Mouse (Mus musculus) thymus, postnatal 36 days (tissue): ENCODE measurements at regions not wholly inside any gene's neighbourhood (a gene's known extent, or its start where the extent isn't known, plus 50 kb on each side); places are given as distances from the start of the nearest gene placed in this dataset.

ENCODE experiments used
- DNase-seq, 2 experiments: peaks; one replicate each; pipeline ENCODE4 v3.0.0; 2022; ENCODE audit warnings: mixed read lengths in 2 of 2

DNA sequence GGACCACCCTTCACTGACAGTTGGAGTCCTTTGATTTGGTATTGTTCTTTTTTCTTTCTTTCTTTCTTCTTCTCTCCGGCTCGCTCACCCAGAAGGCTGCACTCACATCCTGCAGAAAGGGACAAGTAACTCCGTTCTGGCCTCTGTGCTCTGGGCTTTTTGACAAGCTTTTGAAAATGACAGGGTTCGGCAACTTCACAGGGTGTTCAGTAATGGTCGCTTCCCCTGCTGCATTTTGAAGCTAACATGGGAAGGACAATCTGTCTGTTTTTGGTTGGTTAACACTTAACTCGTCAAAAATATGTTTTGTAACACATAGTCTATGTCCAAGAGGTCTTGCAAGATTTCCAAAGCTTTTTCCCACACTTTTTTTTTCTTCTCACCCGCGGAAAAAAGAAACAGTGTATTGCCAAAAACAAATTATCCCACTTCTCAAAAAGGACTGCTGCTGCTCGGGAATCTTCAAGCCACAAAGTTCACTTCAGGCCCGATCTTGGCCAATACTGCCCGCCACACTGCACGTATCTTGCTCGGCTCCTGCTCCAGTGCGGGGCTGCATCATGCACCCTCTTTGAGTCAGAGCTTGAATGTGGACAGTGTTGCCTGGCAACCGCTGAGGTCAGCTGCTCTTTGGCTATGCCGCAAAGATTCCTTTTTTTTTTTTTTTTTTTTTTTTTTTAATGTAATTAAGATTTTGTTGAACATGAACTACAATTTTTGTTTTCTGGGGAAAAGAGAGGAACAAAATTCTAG is 209.4 kb upstream of the Inhba start:
- no peak for DNase-seq

DNA sequence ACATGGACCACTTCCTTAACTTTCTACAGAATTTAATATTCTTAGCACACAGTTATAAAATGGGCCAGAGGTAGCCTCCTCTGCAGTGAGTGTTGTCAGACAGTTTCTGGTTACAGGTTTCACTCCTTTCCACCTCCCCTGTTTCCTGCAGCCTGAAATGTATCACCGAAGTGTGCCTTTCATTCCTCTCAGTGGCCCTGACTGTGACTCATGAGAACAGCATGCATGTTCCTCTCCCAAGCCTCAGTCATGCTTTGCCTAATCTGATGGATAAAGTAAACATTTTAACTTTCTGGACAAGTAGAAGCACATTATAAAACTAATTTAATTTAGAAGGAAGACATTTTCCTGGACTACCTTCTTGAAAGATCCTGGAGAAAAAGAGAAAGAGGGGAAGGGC is 207.7 kb upstream of the Inhba start:
- DNase-seq: no peak

DNA sequence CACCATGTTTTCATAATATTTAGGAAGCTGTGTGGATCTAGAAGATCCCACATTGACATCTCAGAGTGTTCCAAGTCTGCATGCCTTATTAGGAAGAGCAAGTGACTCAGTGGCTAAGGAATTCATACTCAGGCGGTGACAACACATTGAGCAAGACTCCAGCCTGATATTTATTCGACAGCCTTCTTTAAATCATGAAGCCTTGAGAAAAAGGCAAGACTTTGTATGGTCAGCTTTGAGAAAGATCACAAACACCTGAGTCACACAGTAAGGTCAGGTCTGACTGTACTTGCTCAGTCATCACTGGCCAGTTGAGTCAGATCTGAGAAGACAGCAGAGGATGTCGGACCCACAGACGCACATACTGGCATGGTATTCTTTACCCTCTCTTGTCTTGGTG is 204.7 kb upstream of the Inhba start:
- no peak for DNase-seq

DNA sequence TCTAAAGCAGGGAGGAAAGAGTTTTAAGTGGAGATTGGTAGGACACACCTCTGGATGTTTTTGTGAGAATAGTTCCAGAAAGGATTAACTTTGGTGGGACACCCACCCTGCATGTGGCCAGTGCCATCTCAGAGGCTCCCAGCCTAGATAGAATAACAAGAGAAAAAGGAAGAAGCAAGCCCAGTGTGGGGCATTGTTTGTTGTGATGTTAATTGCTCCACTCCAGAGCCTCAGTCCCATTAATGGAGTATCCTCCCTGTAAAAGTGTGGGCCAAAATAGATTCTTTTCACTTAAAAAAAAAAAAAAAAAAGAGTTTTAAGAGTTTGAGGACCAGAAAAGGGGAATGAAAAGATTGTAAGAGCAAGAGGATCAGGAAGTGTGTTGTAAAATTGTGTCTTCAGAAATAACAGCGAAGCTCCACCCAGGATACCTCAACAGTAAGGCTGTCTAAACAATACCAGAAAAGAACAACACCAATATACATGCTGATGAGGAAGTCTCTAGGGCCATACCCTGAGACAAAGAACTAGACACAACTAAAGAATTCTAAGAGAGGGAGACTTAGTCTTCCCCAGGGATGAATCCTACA is 189.3 kb upstream of the Inhba start:
- no peak for DNase-seq

DNA sequence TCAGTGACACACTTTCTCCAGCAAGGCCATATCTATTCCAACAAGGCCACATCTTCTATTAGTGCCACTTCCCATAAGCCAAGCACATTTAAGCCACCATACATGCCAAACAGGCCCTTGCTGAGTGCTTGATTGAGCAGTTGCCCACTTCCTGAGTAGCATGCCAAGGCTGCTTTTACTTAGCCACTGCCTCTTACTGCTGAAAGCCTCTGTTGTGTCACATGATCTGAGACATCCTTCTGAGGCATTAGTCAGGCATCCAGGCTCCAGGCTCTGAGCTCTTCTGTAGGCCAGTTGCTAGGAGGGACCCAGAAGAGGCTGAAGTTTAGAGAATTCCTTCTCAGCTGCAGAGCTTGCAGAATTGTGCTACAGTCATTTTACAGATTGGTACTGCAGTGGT is 165.8 kb upstream of the Inhba start:
- peak; percentile 10 to 11 for DNase-seq

DNA sequence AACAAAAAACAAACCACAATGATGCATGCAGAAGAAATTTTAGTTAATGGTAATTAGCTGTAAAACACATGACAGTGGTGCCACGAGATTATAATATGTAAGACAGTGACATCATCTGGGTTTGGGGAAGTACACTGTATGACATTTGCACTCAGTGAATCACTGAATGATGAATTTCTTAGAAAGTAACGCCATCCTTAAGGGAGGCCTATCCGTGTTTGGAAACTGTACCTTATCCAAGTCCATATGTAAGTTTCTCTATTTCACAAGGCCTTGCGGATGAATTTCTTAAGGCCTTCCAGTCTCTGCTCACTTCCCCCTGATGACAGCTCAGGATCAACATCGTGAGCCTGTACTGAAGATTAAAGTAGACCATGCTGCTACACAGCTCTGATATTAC is 163.6 kb upstream of the Inhba start:
- DNase-seq: no peak

DNA sequence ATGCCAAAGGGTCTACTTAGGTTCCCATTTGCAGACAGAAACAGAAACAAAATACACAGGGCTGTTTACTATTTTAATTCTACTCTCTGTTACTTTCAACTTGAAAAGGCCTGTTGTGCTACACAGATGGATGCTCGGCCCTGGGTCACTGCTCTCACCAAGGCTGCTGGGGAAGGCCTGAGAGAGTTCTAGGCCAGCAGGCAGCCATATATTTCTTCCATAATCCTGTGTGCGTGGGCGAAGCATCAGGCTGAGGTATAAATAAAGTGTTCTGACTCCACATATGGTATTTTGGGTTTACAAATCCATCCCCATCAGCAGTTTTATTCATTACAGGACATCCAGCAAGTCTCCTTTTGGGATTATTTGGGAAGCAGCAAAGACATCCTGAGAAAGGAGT is 162.5 kb upstream of the Inhba start:
- no peak for DNase-seq

DNA sequence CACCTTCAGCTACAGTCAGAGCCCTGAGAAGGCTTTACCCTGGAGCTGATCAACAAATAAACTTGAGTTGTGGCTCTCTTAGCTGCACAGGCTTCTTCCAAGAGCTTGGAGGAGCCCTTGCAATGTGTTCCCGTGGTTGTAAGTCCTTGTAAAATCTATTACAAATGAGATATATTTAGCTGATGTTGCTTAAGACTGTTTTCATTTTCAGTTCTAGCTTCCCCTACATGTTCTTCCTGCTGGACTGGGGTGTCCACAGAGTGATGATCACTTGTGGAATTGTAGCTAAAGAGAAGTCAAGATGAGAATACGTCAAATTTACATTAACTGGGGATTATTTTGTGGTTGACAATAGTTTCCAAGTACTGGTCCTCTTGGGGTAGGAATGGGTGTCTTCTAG is 161.3 kb upstream of the Inhba start:
- DNase-seq: no peak

DNA sequence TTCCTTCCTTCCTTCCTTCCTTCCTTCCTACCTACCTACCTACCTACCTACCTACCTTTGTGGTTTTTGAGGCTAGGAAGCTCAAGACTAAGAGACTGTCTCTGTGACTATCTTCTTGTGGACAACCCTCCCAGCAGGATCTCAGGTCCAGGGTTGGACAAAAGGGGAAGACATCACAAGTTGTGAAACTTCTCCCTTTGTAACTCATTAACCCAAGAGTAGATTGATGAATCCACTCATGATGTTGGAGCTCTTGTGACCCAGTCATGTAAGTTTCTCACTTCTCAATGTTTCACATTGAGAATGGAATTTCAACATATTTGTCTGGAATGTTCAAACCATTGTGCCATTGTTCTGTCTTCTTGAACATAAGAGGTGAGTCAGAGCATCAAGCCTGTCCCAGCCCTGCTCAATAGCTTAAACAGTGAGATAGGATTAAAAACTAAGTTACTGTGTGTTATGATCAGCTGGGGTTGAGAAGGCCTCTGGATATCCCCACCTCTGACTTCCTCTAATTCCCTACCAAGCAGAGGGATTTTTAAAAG is 158.6 kb upstream of the Inhba start:
- no peak for DNase-seq

DNA sequence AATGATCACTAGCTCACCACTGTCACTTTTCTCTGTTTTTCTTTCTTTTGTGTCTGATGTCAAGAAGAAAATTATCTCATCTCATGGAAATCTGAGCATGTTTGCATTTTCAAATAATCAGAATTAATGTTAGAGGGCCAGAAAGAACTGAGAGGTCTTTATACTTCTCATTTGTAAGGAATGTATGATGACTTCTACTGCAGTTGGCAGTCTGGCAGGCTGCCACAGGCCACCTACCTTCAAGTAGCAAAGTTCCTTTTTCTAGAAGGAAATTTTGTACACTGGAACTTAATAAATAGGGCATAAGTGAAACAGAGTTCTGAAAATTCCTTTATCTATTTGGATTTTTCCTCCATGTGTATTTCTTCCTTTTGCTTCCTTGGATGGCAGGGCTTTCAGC is 148.7 kb upstream of the Inhba start:
- DNase-seq: no peak

DNA sequence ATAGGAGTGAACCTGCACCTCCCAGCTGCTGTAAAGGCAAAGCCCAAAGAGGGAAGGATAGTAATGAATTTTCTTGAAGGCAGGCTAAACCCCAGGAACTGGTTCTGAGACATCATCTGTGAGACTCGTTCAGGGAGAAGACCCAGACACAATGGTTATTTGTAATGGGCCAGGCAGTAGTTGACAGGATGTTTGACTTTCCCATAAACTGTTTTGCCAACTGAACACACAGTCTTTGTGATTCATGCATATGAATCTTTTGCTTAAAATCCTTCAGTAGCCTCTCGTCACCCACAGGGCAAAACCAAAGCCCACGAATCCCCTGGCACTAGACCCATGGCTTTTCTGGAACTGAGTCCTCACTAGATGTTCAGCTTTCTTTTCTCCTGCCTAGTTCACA is 148.3 kb upstream of the Inhba start:
- DNase-seq: no peak

DNA sequence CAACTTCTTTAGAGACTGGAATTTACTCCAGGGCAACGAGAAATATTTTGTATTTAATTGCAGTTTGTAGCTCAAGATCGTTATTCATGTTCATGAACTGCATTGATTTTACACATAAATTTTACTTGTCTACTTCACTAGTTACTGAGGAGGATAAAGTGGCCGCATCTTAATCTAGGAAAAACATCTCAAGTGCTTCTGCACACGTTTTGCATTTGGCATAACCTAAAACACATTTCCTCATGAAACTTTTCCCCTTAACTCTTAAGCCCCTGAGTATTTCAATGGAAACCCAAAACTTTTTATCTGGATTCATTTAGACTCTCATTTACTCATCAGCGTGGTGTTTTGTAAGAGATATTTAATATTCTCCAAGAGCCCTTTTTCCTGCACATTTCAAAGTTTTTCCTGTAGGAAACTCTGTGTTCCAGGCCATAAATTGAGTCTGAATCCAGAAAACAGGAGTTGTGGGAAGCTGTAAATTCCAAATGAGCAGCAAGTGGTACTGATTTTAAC is 144.5 kb upstream of the Inhba start:
- DNase-seq: no peak

DNA sequence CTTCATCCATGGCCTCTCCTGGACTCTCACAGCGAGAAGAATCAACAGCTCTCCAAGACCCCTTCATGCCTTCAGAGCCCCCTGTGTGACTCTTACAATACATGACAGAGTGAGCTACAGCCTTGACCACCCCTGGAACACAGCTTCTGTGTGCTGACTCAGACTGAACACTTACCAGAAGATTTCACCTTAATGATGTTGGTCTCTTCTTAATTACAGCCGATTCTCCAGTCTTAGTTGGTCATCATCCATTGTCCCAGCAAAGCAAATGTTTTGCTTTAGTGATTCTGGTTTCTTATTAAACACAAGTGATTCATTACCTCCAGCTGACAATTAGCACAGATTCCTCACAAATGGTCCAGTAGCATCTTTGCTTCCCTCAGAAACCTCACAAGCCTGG is 134.0 kb upstream of the Inhba start:
- no peak for DNase-seq

DNA sequence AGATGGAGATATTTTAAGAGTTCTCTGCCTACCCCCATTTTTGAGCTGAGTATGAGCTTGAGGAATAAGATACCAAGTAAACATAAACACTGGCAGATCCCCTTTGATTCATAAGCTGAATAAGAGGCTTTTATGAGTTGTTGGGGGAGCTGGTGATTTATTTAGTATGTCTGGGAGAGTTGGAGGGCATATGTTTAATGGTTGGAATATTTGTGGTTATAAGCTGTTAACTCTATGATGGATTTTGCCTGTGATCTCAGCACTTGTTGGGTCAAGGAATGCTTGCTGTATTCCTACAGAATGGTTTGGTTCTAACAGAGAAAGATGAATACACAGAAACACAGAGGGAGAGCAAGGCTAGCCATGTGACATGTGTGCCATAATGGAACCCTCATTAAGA is 132.1 kb upstream of the Inhba start:
- DNase-seq: no peak

DNA sequence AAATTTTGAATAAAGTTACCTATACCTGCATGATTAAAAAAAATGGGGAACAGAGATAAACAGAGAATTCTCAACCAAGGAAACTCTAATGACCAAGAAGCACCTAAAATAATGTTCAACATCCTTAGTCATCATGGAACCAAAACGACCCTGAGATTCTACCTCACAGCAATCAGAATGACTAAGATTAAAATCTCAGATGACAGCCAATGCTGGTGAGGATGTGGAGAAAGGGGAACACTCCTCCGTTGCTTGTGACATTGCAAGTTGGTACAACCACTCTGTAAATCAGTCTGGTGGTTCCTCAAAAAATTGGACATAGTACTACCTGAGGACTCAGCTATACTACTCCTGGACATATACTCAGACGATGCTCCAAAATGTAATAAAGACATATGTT is 120.9 kb upstream of the Inhba start:
- DNase-seq: no peak

DNA sequence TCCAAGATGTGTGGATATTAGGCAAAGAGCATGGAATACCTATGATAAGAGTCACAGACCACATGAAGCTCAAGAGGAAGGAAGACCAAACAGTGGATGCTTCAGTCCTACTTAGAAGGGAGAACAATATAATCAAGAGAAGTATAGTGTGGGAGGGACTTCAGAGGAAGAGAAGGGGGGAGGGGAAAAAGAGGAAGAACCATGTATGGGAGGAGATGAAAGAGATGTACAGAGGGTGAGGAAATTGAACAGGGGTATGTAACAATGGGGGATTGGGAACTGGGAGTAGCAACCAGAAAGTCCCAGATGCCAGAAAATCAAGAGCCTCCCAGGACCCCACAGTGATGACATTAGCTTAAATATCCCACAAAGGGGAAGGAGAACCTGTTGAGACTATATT is 120.2 kb upstream of the Inhba start:
- no peak for DNase-seq

DNA sequence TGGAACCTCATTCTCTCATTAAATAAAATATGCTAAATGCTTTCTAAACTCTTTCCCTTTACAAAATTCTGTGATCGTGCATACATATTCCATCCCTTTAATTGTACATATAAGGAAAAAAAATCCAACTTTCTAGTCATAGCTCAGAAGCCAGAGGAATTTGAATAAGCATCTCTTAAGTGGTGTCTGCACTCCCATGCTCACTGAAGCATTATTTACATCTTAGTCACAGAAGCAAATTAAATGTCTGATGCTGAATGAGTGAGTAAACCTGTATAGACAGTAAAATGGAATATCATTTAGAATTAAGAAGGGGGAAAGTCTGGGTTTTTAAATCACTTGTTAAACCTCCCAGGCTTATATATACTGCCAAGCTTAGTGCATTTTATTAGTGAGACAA is 113.5 kb upstream of the Inhba start:
- no peak for DNase-seq

DNA sequence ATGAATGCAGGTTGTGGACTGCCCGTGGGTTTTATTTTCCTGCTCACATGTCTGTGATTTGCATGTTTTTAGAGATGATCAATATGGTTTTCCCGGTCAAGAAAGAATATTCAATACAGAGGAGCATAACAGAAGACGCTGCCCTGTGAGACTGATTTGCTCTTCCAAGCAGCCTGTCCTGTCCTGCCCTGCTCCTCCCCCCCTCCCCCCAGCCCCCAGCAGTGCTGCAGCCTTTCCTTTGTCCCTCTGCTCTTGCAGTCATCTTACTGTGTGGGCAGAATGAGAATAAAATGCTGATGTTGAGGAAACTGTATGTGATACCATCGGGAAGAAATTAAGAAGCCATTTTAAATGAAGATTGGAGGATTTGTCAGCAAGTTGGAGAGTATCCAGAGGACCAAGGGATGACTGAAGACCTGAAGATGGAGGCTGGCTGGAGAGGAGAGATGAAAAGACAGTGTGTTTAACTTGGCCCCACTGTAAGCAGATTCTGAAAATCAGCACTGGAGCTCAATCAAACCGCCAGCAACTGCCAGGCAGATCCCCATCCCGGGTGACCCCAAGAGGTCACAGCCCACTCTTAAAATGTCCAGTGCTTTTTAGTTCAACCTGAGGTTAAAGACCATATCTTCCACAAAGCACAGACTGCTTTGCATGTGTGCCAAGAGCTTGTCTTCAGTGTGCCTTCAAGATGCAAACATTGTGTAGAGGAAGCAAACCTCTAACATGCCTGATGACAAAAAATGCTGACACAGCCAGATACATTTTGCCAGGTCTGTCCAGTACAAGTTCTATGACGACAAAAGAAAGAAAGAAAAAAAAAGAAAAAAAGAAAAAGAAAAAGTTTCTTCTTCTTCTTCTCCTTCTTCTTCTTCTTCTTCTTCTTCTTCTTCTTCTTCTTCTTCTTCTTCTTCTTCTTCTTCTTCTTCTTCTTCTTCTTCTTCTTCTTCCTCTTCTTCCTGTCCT is 109.7 kb upstream of the Inhba start:
- DNase-seq: no peak

DNA sequence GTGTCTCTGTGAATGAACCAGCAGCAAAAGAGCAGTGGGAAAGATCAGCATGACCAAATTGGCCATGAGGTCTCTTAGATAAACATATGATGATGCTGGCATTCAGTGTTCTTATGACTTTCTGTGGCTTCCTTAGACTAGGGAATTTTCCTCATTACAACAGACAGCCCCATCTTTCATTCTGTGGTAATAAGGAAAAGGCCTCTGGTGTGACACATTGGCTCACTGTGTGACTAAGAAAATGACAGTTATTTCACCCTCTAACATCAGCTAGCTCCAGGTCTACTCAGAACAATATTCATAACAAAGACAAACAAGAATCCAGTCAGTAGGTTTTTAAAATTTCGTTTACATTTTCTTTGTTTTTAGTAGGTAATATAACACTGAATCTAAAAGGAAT is 103.8 kb upstream of the Inhba start:
- no peak for DNase-seq

DNA sequence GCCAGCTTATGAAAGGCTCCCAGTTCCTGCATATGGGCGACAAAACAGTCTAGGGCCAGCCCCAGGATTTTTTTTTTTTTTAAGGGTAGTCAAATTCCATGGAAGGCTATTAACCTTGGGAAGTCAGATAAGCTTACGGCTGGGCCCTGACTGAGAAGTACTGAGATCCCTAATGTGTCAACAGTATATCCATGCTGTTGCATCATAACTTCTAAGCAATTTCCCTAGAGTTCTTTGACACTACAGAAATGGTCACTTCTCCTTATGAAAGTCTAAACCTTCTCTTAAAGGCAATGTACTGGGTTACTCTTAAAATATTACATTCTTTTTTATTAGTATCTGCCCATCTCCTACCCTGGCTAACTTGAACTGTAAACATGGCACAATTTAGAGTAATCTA is 101.1 kb upstream of the Inhba start:
- no peak for DNase-seq

DNA sequence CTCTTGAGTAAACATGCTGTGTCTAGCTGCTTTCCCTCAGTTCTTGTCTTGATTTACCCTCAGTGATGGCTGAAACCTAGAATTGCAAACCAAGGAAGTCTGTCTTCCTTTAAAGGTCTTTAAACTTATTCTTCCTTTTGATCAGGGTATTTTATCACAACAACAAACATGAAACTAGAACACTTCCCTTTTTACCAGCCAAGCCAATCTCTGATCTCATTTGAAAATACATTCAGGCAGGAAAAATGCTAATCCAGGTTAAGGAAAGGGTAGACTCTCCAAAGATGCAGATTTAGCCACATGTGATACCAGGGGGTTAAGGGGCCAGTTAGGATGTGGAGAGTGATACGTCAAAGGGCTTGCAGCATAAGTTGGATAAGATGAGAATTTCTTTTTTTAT is 100.4 kb upstream of the Inhba start:
- no peak for DNase-seq

DNA sequence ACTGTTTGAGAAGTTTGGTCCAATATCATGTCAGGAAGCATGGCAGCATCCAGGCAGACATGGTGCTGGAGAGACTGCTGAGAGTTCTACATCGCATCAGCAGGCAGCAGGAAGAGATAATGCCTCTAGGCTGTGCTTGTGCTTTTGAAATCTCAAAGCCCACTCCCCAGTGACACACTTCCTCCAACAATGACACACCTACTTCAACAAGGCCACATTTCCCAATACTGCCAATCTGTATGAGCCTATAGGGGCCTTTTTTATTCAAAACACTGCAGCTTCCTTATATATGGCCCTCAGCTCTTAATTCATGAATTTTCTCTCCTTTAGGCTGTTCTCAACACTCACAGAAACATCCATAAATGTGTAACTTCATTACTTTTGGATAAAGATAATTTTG is 97.4 kb upstream of the Inhba start:
- no peak for DNase-seq

DNA sequence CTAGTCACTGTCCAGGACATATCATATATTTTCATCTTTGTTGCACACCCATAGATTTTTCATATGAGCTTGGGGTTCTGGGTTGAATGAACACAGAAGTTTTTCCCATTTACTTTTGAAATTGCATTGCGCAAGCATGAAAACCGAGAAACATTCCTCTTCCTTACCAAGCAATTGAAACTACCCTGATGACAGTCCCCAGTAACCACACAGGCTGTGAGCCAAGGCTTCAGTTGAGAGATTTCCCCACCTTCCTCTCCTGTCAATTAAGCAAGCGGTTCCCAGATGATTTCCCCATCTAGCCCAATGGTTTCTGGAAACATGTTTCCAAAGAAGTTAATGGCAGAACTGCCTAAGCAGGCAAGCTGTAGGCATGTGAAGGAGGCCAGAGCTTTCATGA is 81.8 kb upstream of the Inhba start:
- DNase-seq: no peak
